Mouse (Mus musculus): ENCODE measurements around the gene Arid1b. TPM values are rescaled to one million over a fixed set of nuclear protein-coding genes. Genes with fewer than 3 reads are reported as not detected.

Arid1b gene
- total and polyA plus RNA-seq, 3 experiments = 6.1 to 12.4 (median 9.7) TPM

DNA sequence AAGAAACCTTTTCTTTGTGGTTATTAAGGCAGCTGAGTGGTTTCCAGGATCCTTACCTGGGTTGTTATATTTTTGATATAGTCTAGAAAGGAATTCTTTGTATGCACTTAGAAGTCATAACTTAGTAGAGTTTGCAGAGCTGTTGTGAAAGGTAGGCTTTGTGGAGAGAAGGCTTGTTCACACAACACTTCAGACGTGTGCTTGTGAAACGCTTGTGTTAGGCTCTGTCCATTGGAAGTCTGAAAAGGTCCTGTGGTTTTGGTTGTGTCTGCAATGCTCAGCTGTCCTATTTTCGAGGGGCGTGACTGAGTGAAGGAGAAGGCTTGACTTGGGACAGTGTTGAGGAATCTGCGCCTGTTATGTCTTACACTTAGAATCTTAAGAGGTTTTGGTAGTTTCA lies 51.5 kb downstream of the Arid1b start:
- DNase-seq (ENCODE audit: extremely low read depth) = no peak
- no peak for TF ChIP-seq NRF1 (IDR thresholded peaks at IDR 0.05; ENCODE audit: low read depth, low read length)
- TF ChIP-seq TBP (conservative IDR thresholded peaks at IDR 0.05; ENCODE audit: low read depth, low read length) = no peak
- TF ChIP-seq MAZ (IDR thresholded peaks at IDR 0.05; ENCODE audit: low read depth, low read length) = no peak
- TF ChIP-seq GABPA (IDR thresholded peaks at IDR 0.05; ENCODE audit: insufficient replicate concordance, low read depth, low read length) = no peak
- no peak for TF ChIP-seq BHLHE40 (IDR thresholded peaks at IDR 0.05; ENCODE audit: low read depth, low read length)
- no peak for TF ChIP-seq POLR2AphosphoS2 (IDR thresholded peaks at IDR 0.05; ENCODE audit: low read depth, low read length)
- no peak for TF ChIP-seq JUND (conservative IDR thresholded peaks at IDR 0.05; ENCODE audit: low read depth, low read length)
- in situ Hi-C loops (cut with MboI; ENCODE audit: low pct_ligation_motif_present, low pct_unique_long_range_greater_than_20kb, low sequenced_read_pairs) (no loop called here), dilution Hi-C loops (cut with MboI; ENCODE audit: extremely low pct_ligation_motif_present, extremely low pct_unique_long_range_greater_than_20kb, low sequenced_read_pairs) (no loop called here)
- Histone ChIP-seq H3K36me3 (replicated peaks in 1 of 2; ENCODE audit: control insufficient read depth in 1 of 2, insufficient read depth in 1 of 2, low read length in 1 of 2) (peaks cover 2 to 60% of the 10 kb centered on the region in 2 experiments), H3K79me2 (replicated peaks; ENCODE audit: control insufficient read depth, extremely low read depth, insufficient read depth, poor library complexity, severe bottlenecking) (0 out of 2 replicates have a peak, but pooled peaks cover 1% of the 10 kb centered on the region), H3K27ac (ENCODE audit: insufficient read depth, low read depth) (no peak overlapping the region), H3K4me3 (replicated peaks in 1 of 3; ENCODE audit: low read depth in 2 of 3, low read length in 2 of 3, poor library complexity in 1 of 3) (no peak overlapping the region), H3K9me3 (replicated peaks; ENCODE audit: low read length) (no peaks in the 10 kb centered on the region), H3K27me3 (replicated peaks) (no peaks in the 10 kb centered on the region), H3K4me2 (ENCODE audit: insufficient read depth, low read depth, poor library complexity, severe bottlenecking) (no peak overlapping the region), H3K9ac (ENCODE audit: insufficient read depth, low read depth) (no peak overlapping the region), H3K4me1 (ENCODE audit: control insufficient read depth in 1 of 2, insufficient read depth in 2 of 2) (peaks cover 0 to 7% of the 10 kb centered on the region in 2 experiments; a peak in 2 of 4 replicates)

DNA sequence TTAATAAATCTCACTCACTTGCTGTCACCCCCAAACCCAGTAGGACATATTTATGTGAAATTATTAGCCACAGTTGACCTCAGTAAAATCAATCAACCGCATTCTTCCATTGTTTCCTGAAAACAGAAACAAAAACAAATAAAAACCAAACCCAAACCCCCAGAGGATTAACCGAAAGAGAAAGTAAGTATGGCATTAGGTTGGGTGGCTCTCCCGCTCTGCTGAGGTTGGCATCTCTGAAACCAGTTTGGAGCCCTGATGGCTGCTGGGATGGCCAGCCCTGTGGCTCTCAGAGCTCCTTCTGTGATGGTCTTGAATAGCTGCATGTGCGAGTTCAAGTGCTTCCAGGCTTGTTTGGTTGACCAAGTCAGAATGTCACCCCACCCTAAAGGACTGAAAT lies 53.2 kb downstream of the Arid1b start:
- dilution Hi-C loops (cut with MboI; ENCODE audit: extremely low pct_ligation_motif_present, extremely low pct_unique_long_range_greater_than_20kb, low sequenced_read_pairs) = no loop called here
- H3K36me3 ChIP-seq (replicated peaks in 1 of 2; ENCODE audit: control insufficient read depth in 1 of 2, insufficient read depth in 1 of 2, low read length in 1 of 2) = peaks cover 2 to 59% of the 10 kb centered on the region in 2 experiments
- peaks cover 0 to 10% of the 10 kb centered on the region in 2 experiments; a peak in 2 of 4 replicates for H3K4me1 ChIP-seq (ENCODE audit: control insufficient read depth in 1 of 2, insufficient read depth in 2 of 2)
- no peak overlapping the region for H3K4me3 ChIP-seq (replicated peaks in 1 of 3; ENCODE audit: low read depth in 2 of 3, low read length in 2 of 3, poor library complexity in 1 of 3)
- H3K27me3 ChIP-seq (replicated peaks) = no peaks in the 10 kb centered on the region
- H3K9ac ChIP-seq (ENCODE audit: insufficient read depth, low read depth) = no peak overlapping the region
- in situ Hi-C loops (cut with MboI; ENCODE audit: low pct_ligation_motif_present, low pct_unique_long_range_greater_than_20kb, low sequenced_read_pairs) = no loop called here
- H3K79me2 ChIP-seq (replicated peaks; ENCODE audit: control insufficient read depth, extremely low read depth, insufficient read depth, poor library complexity, severe bottlenecking) = 0 out of 2 replicates have a peak, but pooled peaks cover 1% of the 10 kb centered on the region
- H3K27ac ChIP-seq (ENCODE audit: insufficient read depth, low read depth) = no peak overlapping the region
- DNase-seq (ENCODE audit: extremely low read depth) = no peak
- TF ChIP-seq CHD1 (IDR thresholded peaks at IDR 0.05; ENCODE audit: low read depth, low read length) = no peak
- TF ChIP-seq CTCF (conservative IDR thresholded peaks at IDR 0.05 in 1 of 2, IDR thresholded peaks at IDR 0.05 in 1 of 2; ENCODE audit: low read depth in 2 of 2, low read length in 2 of 2) = no peak
- TF ChIP-seq MAZ (IDR thresholded peaks at IDR 0.05; ENCODE audit: low read depth, low read length) = no peak
- TF ChIP-seq POLR2A (IDR thresholded peaks at IDR 0.05; ENCODE audit: low read depth, low read length) = no peak
- no peak for TF ChIP-seq MEF2A (IDR thresholded peaks at IDR 0.05; ENCODE audit: borderline replicate concordance, low read depth, low read length)
- no peaks in the 10 kb centered on the region for H3K9me3 ChIP-seq (replicated peaks; ENCODE audit: low read length)
- H3K4me2 ChIP-seq (ENCODE audit: insufficient read depth, low read depth, poor library complexity, severe bottlenecking) = no peak overlapping the region

DNA sequence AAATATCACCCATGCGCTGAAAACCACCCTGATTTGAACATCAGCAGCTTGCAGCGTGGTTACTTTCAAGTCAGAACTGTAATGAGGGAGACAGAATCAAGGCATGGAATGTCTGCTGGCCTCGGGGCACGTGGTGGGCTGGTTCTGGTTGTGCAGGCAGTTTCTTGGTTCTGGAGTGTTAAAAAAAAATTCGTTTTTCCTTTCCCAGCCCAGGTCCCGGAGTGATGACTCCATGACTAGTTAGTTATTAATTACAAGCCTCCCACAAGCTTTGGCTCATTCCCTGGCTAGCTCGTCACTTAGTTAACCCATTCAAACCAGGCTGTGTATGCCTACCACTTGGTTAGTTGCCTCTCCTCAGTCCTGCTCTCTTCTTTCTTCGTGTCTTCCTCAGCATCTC lies 56.1 kb downstream of the Arid1b start:
- Histone ChIP-seq H3K79me2 (replicated peaks; ENCODE audit: control insufficient read depth, extremely low read depth, insufficient read depth, poor library complexity, severe bottlenecking) (no peaks in the 10 kb centered on the region), H3K9me3 (replicated peaks; ENCODE audit: low read length) (no peaks in the 10 kb centered on the region), H3K4me1 (ENCODE audit: control insufficient read depth in 1 of 2, insufficient read depth in 2 of 2) (peaks cover 0 to 33% of the 10 kb centered on the region in 2 experiments; a peak in 3 of 4 replicates), H3K4me3 (replicated peaks in 1 of 3; ENCODE audit: low read depth in 2 of 3, low read length in 2 of 3, poor library complexity in 1 of 3) (no peak overlapping the region), H3K36me3 (replicated peaks in 1 of 2; ENCODE audit: control insufficient read depth in 1 of 2, insufficient read depth in 1 of 2, low read length in 1 of 2) (peaks cover 7 to 64% of the 10 kb centered on the region in 2 experiments), H3K27ac (ENCODE audit: insufficient read depth, low read depth) (no peak overlapping the region), H3K9ac (ENCODE audit: insufficient read depth, low read depth) (no peak overlapping the region), H3K27me3 (replicated peaks) (no peaks in the 10 kb centered on the region), H3K4me2 (ENCODE audit: insufficient read depth, low read depth, poor library complexity, severe bottlenecking) (no peak overlapping the region)
- in situ Hi-C loops (cut with MboI; ENCODE audit: low pct_ligation_motif_present, low pct_unique_long_range_greater_than_20kb, low sequenced_read_pairs) = no loop called here
- DNase-seq (ENCODE audit: extremely low read depth) = no peak
- dilution Hi-C loops (cut with MboI; ENCODE audit: extremely low pct_ligation_motif_present, extremely low pct_unique_long_range_greater_than_20kb, low sequenced_read_pairs) = no loop called here
- TF ChIP-seq POLR2A (IDR thresholded peaks at IDR 0.05; ENCODE audit: low read depth, low read length) (no peak), E2F4 (IDR thresholded peaks at IDR 0.05; ENCODE audit: insufficient replicate concordance, low read depth, low read length) (no peak), KAT2A (IDR thresholded peaks at IDR 0.05; ENCODE audit: insufficient replicate concordance, low read length) (no peak), SMC3 (IDR thresholded peaks at IDR 0.05; ENCODE audit: low read depth, low read length) (no peak), MAZ (IDR thresholded peaks at IDR 0.05; ENCODE audit: low read depth, low read length) (no peak), ELF1 (IDR thresholded peaks at IDR 0.05; ENCODE audit: low read depth, low read length) (no peak), ETS1 (conservative IDR thresholded peaks at IDR 0.05; ENCODE audit: low read depth, low read length) (no peak), IRF4 (IDR thresholded peaks at IDR 0.05; ENCODE audit: low read depth, low read length) (no peak), TBP (conservative IDR thresholded peaks at IDR 0.05; ENCODE audit: low read depth, low read length) (no peak), JUN (IDR thresholded peaks at IDR 0.05; ENCODE audit: insufficient read depth, low read depth, low read length) (no peak), TCF12 (IDR thresholded peaks at IDR 0.05; ENCODE audit: low read depth, low read length) (no peak), SIN3A (IDR thresholded peaks at IDR 0.05; ENCODE audit: low read length) (no peak), MYC (IDR thresholded peaks at IDR 0.05; ENCODE audit: low read depth, low read length) (no peak), CHD2 (IDR thresholded peaks at IDR 0.05; ENCODE audit: low read length) (no peak), HCFC1 (IDR thresholded peaks at IDR 0.05; ENCODE audit: low read depth, low read length) (no peak)

Measured in CH12.LX (cell line).